Mouse (Mus musculus): ENCODE measurements around the gene Gm20869.
"Not testable (repeated sequence)": the region's sequence is repeated elsewhere in the genome, so short reads cannot be mapped to it uniquely, and the experiment has no call there.

Gene Gm20869

DNA sequence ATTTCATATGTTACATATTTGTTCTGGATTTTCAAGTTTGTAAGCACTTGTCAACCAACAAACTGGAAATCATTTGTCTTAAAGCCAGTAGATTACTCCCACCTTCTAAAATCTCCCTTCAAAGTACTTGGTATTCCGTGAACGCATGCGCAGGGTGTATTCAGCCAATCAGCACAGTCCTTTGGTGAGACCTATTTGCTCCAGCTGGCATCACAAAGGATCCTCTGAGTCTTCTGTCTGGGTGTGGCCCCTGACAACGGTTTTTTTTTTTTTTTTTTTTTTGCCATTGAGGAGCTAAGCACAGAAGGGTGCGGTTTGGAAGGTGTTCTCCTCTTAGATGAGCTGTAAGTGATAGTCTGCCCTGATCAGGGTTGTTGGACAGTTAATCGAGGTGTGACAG is at the start of gene Gm20869:
TSS of gene Gm20869 (plus strand) at position 301 of the 400 bp plus-strand sequence.
- not testable (repeated sequence) for DNase-seq (ENCODE audit: low spot score)
